Mouse (Mus musculus): ENCODE measurements around the gene Alg5. TPM values are rescaled to one million over a fixed set of nuclear protein-coding genes. Genes with fewer than 3 reads are reported as not detected.

The Alg5 gene
- polyA plus RNA-seq, 1 experiment = 1.5 TPM

- Histone ChIP-seq H3K9me3 (no peaks in the 10 kb centered on the region), H3K4me1 (peaks cover 6% of the 10 kb centered on the region), H3K36me3 (replicated peaks; ENCODE audit: low read length) (peaks cover 96% of the 10 kb centered on the region), H3K27me3 (replicated peaks) (no peaks in the 10 kb centered on the region), H3K4me3 (replicated peaks) (no peak overlapping the region)
- TF ChIP-seq FLI1 (IDR thresholded peaks at IDR 0.05; ENCODE audit: low read length) = no peak
- TF ChIP-seq GATA1 (IDR thresholded peaks at IDR 0.05; ENCODE audit: borderline replicate concordance, low read length) = no peak
These were observed 19.9 kb upstream of the Alg5 start for GRCm38 (mm10) chr3:54715461-54715860.

GRCm38 (mm10) chr3:54717348-54717747 is 18.0 kb upstream of the Alg5 start:
- Histone ChIP-seq H3K9me3 (no peaks in the 10 kb centered on the region), H3K4me3 (replicated peaks) (no peak overlapping the region), H3K4me1 (peaks cover 6% of the 10 kb centered on the region), H3K36me3 (replicated peaks; ENCODE audit: low read length) (peaks cover 96% of the 10 kb centered on the region), H3K27me3 (replicated peaks) (no peaks in the 10 kb centered on the region)
- TF ChIP-seq GATA1 (IDR thresholded peaks at IDR 0.05; ENCODE audit: borderline replicate concordance, low read length) (no peak), FLI1 (IDR thresholded peaks at IDR 0.05; ENCODE audit: low read length) (no peak)

- H3K9me3 ChIP-seq = no peaks in the 10 kb centered on the region
- H3K27me3 ChIP-seq (replicated peaks) = no peaks in the 10 kb centered on the region
- peaks cover 20% of the 10 kb centered on the region for H3K4me1 ChIP-seq
- peaks cover 96% of the 10 kb centered on the region for H3K36me3 ChIP-seq (replicated peaks; ENCODE audit: low read length)
- no peak overlapping the region for H3K4me3 ChIP-seq (replicated peaks)
- TF ChIP-seq GATA1 (IDR thresholded peaks at IDR 0.05; ENCODE audit: borderline replicate concordance, low read length) (no peak), FLI1 (IDR thresholded peaks at IDR 0.05; ENCODE audit: low read length) (no peak)
These were observed 16.4 kb upstream of the Alg5 start for GRCm38 (mm10) chr3:54718947-54719346.

GRCm38 (mm10) chr3:54723741-54724500 is 11.4 kb upstream of the Alg5 start:
- Histone ChIP-seq H3K4me1 (peaks cover 35% of the 10 kb centered on the region), H3K4me3 (replicated peaks) (peak overlapping the region; percentile 0), H3K9me3 (no peaks in the 10 kb centered on the region), H3K36me3 (replicated peaks; ENCODE audit: low read length) (peaks cover 83% of the 10 kb centered on the region), H3K27me3 (replicated peaks) (no peaks in the 10 kb centered on the region)
- TF ChIP-seq FLI1 (IDR thresholded peaks at IDR 0.05; ENCODE audit: low read length) (no peak), GATA1 (IDR thresholded peaks at IDR 0.05; ENCODE audit: borderline replicate concordance, low read length) (no peak)

- TF ChIP-seq GATA1 (IDR thresholded peaks at IDR 0.05; ENCODE audit: borderline replicate concordance, low read length) (no peak), FLI1 (IDR thresholded peaks at IDR 0.05; ENCODE audit: low read length) (no peak)
- Histone ChIP-seq H3K4me1 (peaks cover 33% of the 10 kb centered on the region), H3K27me3 (replicated peaks) (no peaks in the 10 kb centered on the region), H3K9me3 (no peaks in the 10 kb centered on the region), H3K4me3 (replicated peaks) (no peak overlapping the region), H3K36me3 (replicated peaks; ENCODE audit: low read length) (peaks cover 86% of the 10 kb centered on the region)
These were observed 10.0 kb upstream of the Alg5 start for GRCm38 (mm10) chr3:54725344-54725743.

- Histone ChIP-seq H3K9me3 (no peaks in the 10 kb centered on the region), H3K4me3 (replicated peaks) (no peak overlapping the region), H3K36me3 (replicated peaks; ENCODE audit: low read length) (peaks cover 87% of the 10 kb centered on the region), H3K27me3 (replicated peaks) (no peaks in the 10 kb centered on the region), H3K4me1 (peaks cover 40% of the 10 kb centered on the region)
- TF ChIP-seq FLI1 (IDR thresholded peaks at IDR 0.05; ENCODE audit: low read length) (no peak), GATA1 (IDR thresholded peaks at IDR 0.05; ENCODE audit: borderline replicate concordance, low read length) (no peak)
These were observed 7.8 kb upstream of the Alg5 start for GRCm38 (mm10) chr3:54727588-54727987.

- H3K36me3 ChIP-seq (replicated peaks; ENCODE audit: low read length) = peaks cover 87% of the 10 kb centered on the region
- TF ChIP-seq GATA1 (IDR thresholded peaks at IDR 0.05; ENCODE audit: borderline replicate concordance, low read length) = no peak
- TF ChIP-seq FLI1 (IDR thresholded peaks at IDR 0.05; ENCODE audit: low read length) = no peak
These were observed 7.2 kb upstream of the Alg5 start for GRCm38 (mm10) chr3:54728100-54728499.

GRCm38 (mm10) chr3:54731626-54732150 is 3.7 kb upstream of the Alg5 start:
- TF ChIP-seq FLI1 (IDR thresholded peaks at IDR 0.05; ENCODE audit: low read length) = no peak
- no peak for TF ChIP-seq GATA1 (IDR thresholded peaks at IDR 0.05; ENCODE audit: borderline replicate concordance, low read length)
- Histone ChIP-seq H3K4me1 (peaks cover 44% of the 10 kb centered on the region), H3K36me3 (replicated peaks; ENCODE audit: low read length) (peaks cover 68% of the 10 kb centered on the region), H3K9me3 (no peaks in the 10 kb centered on the region), H3K4me3 (replicated peaks) (no peak overlapping the region), H3K27me3 (replicated peaks) (no peaks in the 10 kb centered on the region)

More at GRCm38 (mm10) chr3:54728100-54728499, 7.2 kb upstream of the Alg5 start:
- Histone ChIP-seq H3K4me3 (replicated peaks) (no peak overlapping the region), H3K9me3 (no peaks in the 10 kb centered on the region), H3K27me3 (replicated peaks) (no peaks in the 10 kb centered on the region), H3K4me1 (peaks cover 40% of the 10 kb centered on the region)

GRCm38 (mm10) chr3:54732371-54732770 is 3.0 kb upstream of the Alg5 start:
- TF ChIP-seq FLI1 (IDR thresholded peaks at IDR 0.05; ENCODE audit: low read length) (no peak), GATA1 (IDR thresholded peaks at IDR 0.05; ENCODE audit: borderline replicate concordance, low read length) (no peak)
- no peaks in the 10 kb centered on the region for H3K9me3 ChIP-seq
- no peaks in the 10 kb centered on the region for H3K27me3 ChIP-seq (replicated peaks)
- peaks cover 39% of the 10 kb centered on the region for H3K4me1 ChIP-seq
- peaks cover 63% of the 10 kb centered on the region for H3K36me3 ChIP-seq (replicated peaks; ENCODE audit: low read length)
- H3K4me3 ChIP-seq (replicated peaks) = no peak overlapping the region
